Mouse (Mus musculus): ENCODE results near the gene Draxin.
A peak's percentile ranks its signal among the peaks of the same experiment; 100 is the strongest.
"Not testable (repeated sequence)": the region's sequence is repeated elsewhere in the genome, so short reads cannot be mapped to it uniquely, and the experiment has no call there.

Gene Draxin

DNA sequence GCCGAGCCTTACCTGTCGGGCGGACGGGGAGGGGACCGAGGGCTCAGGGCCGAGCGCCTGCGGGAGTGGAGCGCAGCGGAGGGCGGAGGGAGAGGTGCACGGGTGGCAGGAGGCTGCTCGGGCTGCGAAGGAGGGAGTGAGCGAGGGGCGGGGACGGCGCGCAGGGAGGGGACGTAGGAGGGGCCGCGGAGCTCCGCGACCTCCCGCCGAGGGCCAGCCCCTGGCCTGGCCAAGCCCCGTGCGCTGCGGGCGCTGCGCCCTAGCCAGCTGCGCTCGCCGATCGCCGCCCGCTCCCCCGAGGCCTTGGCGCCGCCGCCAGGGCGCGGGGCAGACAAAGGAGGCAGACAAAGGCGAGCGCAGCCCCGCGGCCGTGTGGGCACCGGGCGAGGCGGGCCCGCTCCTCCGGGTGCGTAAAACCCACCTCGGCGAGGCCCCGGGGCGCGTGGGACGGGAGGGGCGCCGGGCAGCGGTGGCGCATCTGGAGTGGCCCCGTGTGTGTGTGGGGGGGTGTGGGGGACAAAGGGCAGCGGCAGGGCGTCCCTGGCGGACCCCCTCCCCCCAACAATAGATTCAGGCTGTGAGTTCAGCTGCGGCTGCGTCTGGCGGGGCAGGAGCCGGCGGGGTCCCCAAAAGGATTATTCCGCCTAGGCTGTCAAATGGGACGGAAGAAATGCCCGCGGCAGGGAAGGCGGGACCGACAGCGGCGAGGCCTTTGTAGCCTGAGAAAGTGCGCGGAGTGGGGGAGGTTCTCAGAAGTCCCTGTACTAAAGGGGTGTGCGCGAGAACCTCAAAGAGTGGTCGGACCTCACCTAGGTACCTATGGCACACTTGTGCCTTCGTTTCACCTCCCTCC, at the start of gene Draxin:
Draxin (minus strand) TSS at position 138 of the 853 bp plus-strand sequence.
- peak within 1 kb of the TSS; percentile 83 for H3K4me3 ChIP-seq (replicated peaks; ENCODE audit: low read length)
- no peaks in the 10 kb centered on the region for H3K36me3 ChIP-seq (ENCODE audit: insufficient read depth, low read length)
- no peak for TF ChIP-seq NANOG (IDR thresholded peaks at IDR 0.05; ENCODE audit: borderline replicate concordance, low read length)
- no peak for TF ChIP-seq CTCF (conservative IDR thresholded peaks at IDR 0.05; ENCODE audit: low read length)
- TF ChIP-seq POU5F1 (IDR thresholded peaks at IDR 0.05; ENCODE audit: borderline replicate concordance, low read length), result no peak
- H3K27me3 ChIP-seq (ENCODE audit: insufficient read depth, low read length), result peaks cover 72% of the 10 kb centered on the region
- no peaks in the 10 kb centered on the region for H3K9me3 ChIP-seq (ENCODE audit: low read length)
- H3K4me1 ChIP-seq (replicated peaks; ENCODE audit: low read depth, low read length), result peaks cover 18% of the 10 kb centered on the region

- Histone ChIP-seq H3K4me1 (replicated peaks; ENCODE audit: low read depth, low read length) (peaks cover 28% of the 10 kb centered on the region), H3K27me3 (ENCODE audit: insufficient read depth, low read length) (peaks cover 58% of the 10 kb centered on the region), H3K36me3 (ENCODE audit: insufficient read depth, low read length) (no peaks in the 10 kb centered on the region), H3K4me3 (replicated peaks; ENCODE audit: low read length) (no peak overlapping the region), H3K9me3 (ENCODE audit: low read length) (no peaks in the 10 kb centered on the region)
- TF ChIP-seq CTCF (conservative IDR thresholded peaks at IDR 0.05; ENCODE audit: low read length) (no peak), NANOG (IDR thresholded peaks at IDR 0.05; ENCODE audit: borderline replicate concordance, low read length) (no peak), POU5F1 (IDR thresholded peaks at IDR 0.05; ENCODE audit: borderline replicate concordance, low read length) (no peak)
These were observed 47.2 kb upstream of the Draxin start for GRCm38 (mm10) chr4:148177716-148178115.

DNA sequence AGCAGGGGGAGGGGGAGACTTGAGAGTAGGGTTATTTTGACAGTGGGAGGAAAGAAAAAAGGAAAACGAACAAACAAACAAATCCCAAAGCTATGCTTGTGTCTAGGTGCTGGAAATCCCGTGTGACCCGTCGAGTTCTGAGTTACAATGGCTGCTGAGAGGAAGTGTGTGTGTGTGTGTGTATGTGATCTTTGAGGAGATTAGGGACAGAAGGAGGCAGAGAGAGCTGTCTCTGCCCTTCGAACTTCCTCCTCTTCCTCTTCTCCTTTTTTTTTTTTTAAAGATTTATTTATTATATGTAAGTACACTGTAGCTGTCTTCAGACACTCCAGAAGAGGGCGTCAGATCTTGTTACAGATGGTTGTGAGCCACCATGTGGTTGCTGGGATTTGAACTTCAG, 46.1 kb upstream of the Draxin start:
- not testable (repeated sequence) for H3K4me3 ChIP-seq (replicated peaks; ENCODE audit: low read length); H3K9me3 ChIP-seq (ENCODE audit: low read length); H3K36me3 ChIP-seq (ENCODE audit: insufficient read depth, low read length)
- peaks cover 17% of the 10 kb centered on the region for H3K4me1 ChIP-seq (replicated peaks; ENCODE audit: low read depth, low read length)
- peaks cover 68% of the 10 kb centered on the region for H3K27me3 ChIP-seq (ENCODE audit: insufficient read depth, low read length)

GRCm38 (mm10) chr4:148174495-148174862, 44.0 kb upstream of the Draxin start:
- no peaks in the 10 kb centered on the region for H3K36me3 ChIP-seq (ENCODE audit: insufficient read depth, low read length)
- TF ChIP-seq CTCF (conservative IDR thresholded peaks at IDR 0.05; ENCODE audit: low read length) (no peak), POU5F1 (IDR thresholded peaks at IDR 0.05; ENCODE audit: borderline replicate concordance, low read length) (no peak), NANOG (IDR thresholded peaks at IDR 0.05; ENCODE audit: borderline replicate concordance, low read length) (no peak)
- H3K4me1 ChIP-seq (replicated peaks; ENCODE audit: low read depth, low read length), result peaks cover 28% of the 10 kb centered on the region
- no peaks in the 10 kb centered on the region for H3K9me3 ChIP-seq (ENCODE audit: low read length)
- peak overlapping the region; percentile 68 for H3K4me3 ChIP-seq (replicated peaks; ENCODE audit: low read length)
- H3K27me3 ChIP-seq (ENCODE audit: insufficient read depth, low read length), result peaks cover 70% of the 10 kb centered on the region

DNA sequence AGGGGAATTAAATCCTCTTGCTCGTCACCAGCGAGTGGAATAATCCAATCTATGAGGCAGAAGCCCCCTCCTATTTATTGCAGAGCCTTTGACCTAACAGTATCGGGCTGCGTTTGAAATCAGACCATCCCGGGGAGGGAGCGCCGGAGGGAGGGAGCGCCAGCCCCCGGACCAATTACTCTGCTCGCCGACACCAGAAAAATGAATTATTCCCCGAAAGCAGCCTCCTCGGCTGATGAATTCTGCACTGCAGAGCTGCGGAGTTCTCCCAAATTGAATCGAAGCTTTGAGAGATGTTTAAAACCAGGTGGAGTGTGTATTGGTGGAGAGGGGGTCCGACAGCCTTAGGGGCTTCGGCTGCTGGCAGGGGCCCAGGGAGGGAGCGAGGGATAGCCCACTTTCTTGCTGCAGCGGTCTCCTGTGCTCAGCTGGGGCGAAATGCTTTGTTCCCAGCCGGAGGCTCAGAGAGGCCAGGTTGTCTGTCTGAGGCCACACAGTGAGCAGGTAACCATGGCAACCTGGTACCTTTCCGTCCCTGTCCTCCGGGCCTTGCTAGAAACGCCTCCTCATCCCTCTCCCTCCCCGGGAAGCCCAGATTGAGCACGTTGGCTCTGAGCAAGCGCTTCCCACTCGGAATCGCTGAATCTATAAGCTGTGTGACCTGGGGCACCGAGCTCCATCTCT, 43.5 kb upstream of the Draxin start:
- H3K9me3 ChIP-seq (ENCODE audit: low read length), result no peaks in the 10 kb centered on the region
- H3K36me3 ChIP-seq (ENCODE audit: insufficient read depth, low read length), result no peaks in the 10 kb centered on the region
- H3K4me1 ChIP-seq (replicated peaks; ENCODE audit: low read depth, low read length), result peaks cover 32% of the 10 kb centered on the region
- TF ChIP-seq POU5F1 (IDR thresholded peaks at IDR 0.05; ENCODE audit: borderline replicate concordance, low read length), result no peak
- no peak for TF ChIP-seq CTCF (conservative IDR thresholded peaks at IDR 0.05; ENCODE audit: low read length)
- no peak for TF ChIP-seq NANOG (IDR thresholded peaks at IDR 0.05; ENCODE audit: borderline replicate concordance, low read length)
- H3K27me3 ChIP-seq (ENCODE audit: insufficient read depth, low read length), result peaks cover 64% of the 10 kb centered on the region
- peak overlapping the region; percentile 68 for H3K4me3 ChIP-seq (replicated peaks; ENCODE audit: low read length)

GRCm38 (mm10) chr4:148171261-148171660, 40.8 kb upstream of the Draxin start:
- Histone ChIP-seq H3K27me3 (ENCODE audit: insufficient read depth, low read length) (peaks cover 50% of the 10 kb centered on the region), H3K36me3 (ENCODE audit: insufficient read depth, low read length) (no peaks in the 10 kb centered on the region), H3K4me3 (replicated peaks; ENCODE audit: low read length) (no peak overlapping the region), H3K9me3 (ENCODE audit: low read length) (no peaks in the 10 kb centered on the region), H3K4me1 (replicated peaks; ENCODE audit: low read depth, low read length) (peaks cover 44% of the 10 kb centered on the region)
- TF ChIP-seq POU5F1 (IDR thresholded peaks at IDR 0.05; ENCODE audit: borderline replicate concordance, low read length) (no peak), NANOG (IDR thresholded peaks at IDR 0.05; ENCODE audit: borderline replicate concordance, low read length) (no peak), CTCF (conservative IDR thresholded peaks at IDR 0.05; ENCODE audit: low read length) (no peak)

DNA sequence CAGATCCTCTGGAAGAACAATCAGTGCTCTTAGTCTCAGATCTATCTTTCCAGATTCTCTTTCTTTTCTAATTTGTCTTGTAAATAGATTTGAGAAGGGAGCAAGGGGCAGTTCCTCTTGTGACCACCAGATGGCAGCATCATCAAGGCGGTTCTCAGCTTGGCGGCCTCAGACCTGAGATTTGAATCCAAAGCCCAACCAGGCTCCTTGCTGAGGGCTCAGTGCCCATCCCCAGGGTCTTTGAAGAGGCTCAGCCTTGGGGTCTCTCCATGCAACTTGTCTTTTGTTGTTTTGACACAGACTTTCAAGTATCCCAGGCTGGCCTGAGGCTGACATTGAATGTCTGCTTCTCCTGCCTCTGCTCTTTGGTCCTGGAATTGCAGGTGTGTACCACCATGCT, 40.3 kb upstream of the Draxin start:
- H3K9me3 ChIP-seq (ENCODE audit: low read length), result no peaks in the 10 kb centered on the region
- H3K4me3 ChIP-seq (replicated peaks; ENCODE audit: low read length), result no peak overlapping the region
- H3K27me3 ChIP-seq (ENCODE audit: insufficient read depth, low read length), result peaks cover 50% of the 10 kb centered on the region
- peaks cover 49% of the 10 kb centered on the region for H3K4me1 ChIP-seq (replicated peaks; ENCODE audit: low read depth, low read length)
- TF ChIP-seq POU5F1 (IDR thresholded peaks at IDR 0.05; ENCODE audit: borderline replicate concordance, low read length) (no peak), CTCF (conservative IDR thresholded peaks at IDR 0.05; ENCODE audit: low read length) (peak; percentile 100), NANOG (IDR thresholded peaks at IDR 0.05; ENCODE audit: borderline replicate concordance, low read length) (no peak)
- H3K36me3 ChIP-seq (ENCODE audit: insufficient read depth, low read length), result no peaks in the 10 kb centered on the region

DNA sequence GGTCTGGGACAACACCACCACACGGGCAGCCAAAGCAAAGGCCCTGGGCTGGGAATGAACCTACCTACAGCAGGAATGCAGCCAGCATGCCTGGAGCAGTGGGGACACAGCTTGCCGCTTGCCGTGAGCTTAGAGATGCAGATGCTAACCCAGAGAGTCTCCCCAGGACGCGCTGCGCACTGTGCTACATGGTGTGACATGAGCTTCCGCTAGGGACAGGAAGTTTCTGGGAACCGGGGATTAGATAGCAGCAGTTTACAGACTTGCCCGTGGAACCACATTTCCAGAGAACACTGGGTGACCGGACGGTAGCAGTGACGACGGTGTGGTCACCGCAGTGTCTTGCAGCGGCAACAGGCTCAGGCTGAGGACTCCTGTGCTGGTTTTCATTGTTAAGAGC, 39.1 kb upstream of the Draxin start:
- peaks cover 59% of the 10 kb centered on the region for H3K4me1 ChIP-seq (replicated peaks; ENCODE audit: low read depth, low read length)
- H3K36me3 ChIP-seq (ENCODE audit: insufficient read depth, low read length), result no peaks in the 10 kb centered on the region
- H3K27me3 ChIP-seq (ENCODE audit: insufficient read depth, low read length), result peaks cover 50% of the 10 kb centered on the region
- peak overlapping the region; percentile 73 for H3K4me3 ChIP-seq (replicated peaks; ENCODE audit: low read length)
- no peaks in the 10 kb centered on the region for H3K9me3 ChIP-seq (ENCODE audit: low read length)
- no peak for TF ChIP-seq CTCF (conservative IDR thresholded peaks at IDR 0.05; ENCODE audit: low read length)
- no peak for TF ChIP-seq POU5F1 (IDR thresholded peaks at IDR 0.05; ENCODE audit: borderline replicate concordance, low read length)
- TF ChIP-seq NANOG (IDR thresholded peaks at IDR 0.05; ENCODE audit: borderline replicate concordance, low read length), result no peak

Data from E14TG2a.4 (cell line).